Mouse (Mus musculus) lung, adult 2 months (tissue): ENCODE results near the gene Lrch3.

Source experiments
- CTCF ChIP-seq: fragments of 200-500 bp; IDR thresholded peaks from 2 replicates; pipeline ENCODE4 v1.5.1; 2011; ENCODE audit warnings: mild to moderate bottlenecking, low read length, control low read depth; ENCODE audit not compliant: insufficient read depth
- POLR2A ChIP-seq: fragments of 200-500 bp; IDR thresholded peaks from 2 replicates; pipeline ENCODE4 v1.6.1; 2011; ENCODE audit warnings: low read depth, mild to moderate bottlenecking, control low read depth, low read length, borderline replicate concordance; ENCODE audit errors: extremely low read depth

GRCm38 (mm10) chr16:32927044-32927443 is 13.1 kb downstream of the Lrch3 start:
- TF ChIP-seq CTCF (no peak), POLR2A (no peak)
